Comparison of ENCODE assay signal across 25 mouse cellular contexts in genomic region chr2:145753973-145754372, GRCm38 (mm10).
"Had no signal": no experiment of that assay in that cellular context is flagged by ENCODE, and none has a peak within 500 bp of the region (broad histone marks: within the 10 kb centered on the region; RNA-seq: fewer than 3 reads in every experiment).

No protein-coding gene starts in this region.

- H3K4me2 ChIP-seq: heart, embryonic 11.5 days; heart, embryonic 13.5 days; heart, embryonic 15.5 days; hindbrain, embryonic 12.5 days; hindbrain, embryonic 15.5 days; limb, embryonic 13.5 days; liver, embryonic 11.5 days had no signal

- H3K36me3 ChIP-seq: heart, embryonic 13.5 days; heart, embryonic 15.5 days; hindbrain, embryonic 10.5 days; hindbrain, embryonic 12.5 days; hindbrain, embryonic 15.5 days; limb, embryonic 13.5 days had no signal

- DNase-seq: gastrocnemius, adult 2 months; gastrocnemius, postnatal 10 days; gastrocnemius, postnatal 25 days; heart, adult 11 months; heart, adult 2 months; heart, postnatal 14 days; heart, postnatal 36 days; kidney, adult 18-20 months; kidney, adult 8-10 months; kidney, postnatal 10 days; kidney, postnatal 25 days; kidney, postnatal 4 days; liver had no signal

- H3K27ac ChIP-seq: heart, adult 2 months; hindbrain, embryonic 10.5 days; hindbrain, embryonic 12.5 days; hindbrain, embryonic 15.5 days; hindbrain, postnatal 0 days; layer of hippocampus, adult 2 months; liver, embryonic 14.5 days had no signal

- ATAC-seq: hindbrain, postnatal 0 days; intestine, embryonic 16.5 days had no signal

- H3K4me3 ChIP-seq: gastrocnemius, adult 2 months; heart, adult 2 months; heart, embryonic 13.5 days; heart, embryonic 15.5 days; hindbrain, embryonic 10.5 days; hindbrain, embryonic 12.5 days; hindbrain, embryonic 15.5 days; layer of hippocampus, adult 2 months; limb, embryonic 13.5 days had no signal

- H3K9me3 ChIP-seq: heart, embryonic 13.5 days; heart, embryonic 15.5 days; hindbrain, embryonic 10.5 days; hindbrain, embryonic 12.5 days; hindbrain, embryonic 15.5 days; limb, embryonic 13.5 days had no signal

- H3K27me3 ChIP-seq: heart, embryonic 13.5 days; heart, embryonic 15.5 days; hindbrain, embryonic 12.5 days; hindbrain, embryonic 15.5 days; limb, embryonic 13.5 days had no signal

- H3K4me1 ChIP-seq: hindbrain, embryonic 12.5 days; hindbrain, embryonic 15.5 days had no signal

- H3K9ac ChIP-seq: heart, embryonic 13.5 days; heart, embryonic 15.5 days; hindbrain, embryonic 12.5 days; hindbrain, embryonic 15.5 days; limb, embryonic 13.5 days; liver, embryonic 14.5 days had no signal
